ENCODE assay signal across 16 mouse cellular contexts in the genomic region with DNA sequence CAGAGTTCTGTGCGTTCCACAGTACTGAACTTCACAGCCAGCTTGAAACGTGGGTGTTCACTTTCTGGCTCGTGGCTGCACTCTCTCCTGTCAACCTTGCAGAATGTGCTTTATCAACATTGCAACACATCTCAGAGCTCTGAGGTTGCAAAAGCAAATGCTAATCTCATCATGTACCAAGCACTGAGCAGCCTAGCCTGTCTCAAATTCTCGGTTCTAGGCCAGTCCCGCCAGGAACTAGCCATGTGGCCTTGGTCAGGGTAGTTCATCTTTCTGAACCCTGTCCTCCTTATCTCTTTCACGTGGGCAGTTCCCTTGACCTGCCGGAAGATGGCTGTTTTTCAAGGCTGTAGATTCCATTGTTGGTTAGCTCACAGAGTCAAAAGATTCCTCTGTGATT.
A peak's percentile ranks its signal among the peaks of the same experiment; 100 is the strongest.
DNase-seq lines count a peak whose midpoint lies in the region; ATAC-seq and TF ChIP-seq lines count a peak whose summit lies in the region.
"Had no signal": no experiment of that assay in that cellular context is flagged by ENCODE, and none has a peak within 500 bp of the region (broad histone marks: within the 10 kb centered on the region; RNA-seq: fewer than 3 reads in every experiment).

No protein-coding gene starts in this region.

- no peak overlapping the region for H3K27ac ChIP-seq in intestine, embryonic 15.5 days
- H3K27ac ChIP-seq in intestine, postnatal 0 days (ENCODE audit: low read depth, low read length): no peak overlapping the region
- H3K27ac ChIP-seq in midbrain, embryonic 15.5 days: no peak overlapping the region
- H3K27ac ChIP-seq: embryonic facial prominence, embryonic 12.5 days; forebrain, embryonic 12.5 days; gastrocnemius, adult 2 months; neural tube, embryonic 13.5 days had no signal

- H3K27me3 ChIP-seq in intestine, embryonic 15.5 days (replicated peaks): no peaks in the 10 kb centered on the region
- H3K27me3 ChIP-seq in intestine, postnatal 0 days (replicated peaks; ENCODE audit: control insufficient read depth, insufficient read depth, low read length): no peaks in the 10 kb centered on the region
- no peaks in the 10 kb centered on the region for H3K27me3 ChIP-seq in midbrain, embryonic 15.5 days (replicated peaks)
- H3K27me3 ChIP-seq: embryonic facial prominence, embryonic 12.5 days; forebrain, embryonic 12.5 days; neural tube, embryonic 13.5 days had no signal

- H3K4me3 ChIP-seq in intestine, embryonic 15.5 days (replicated peaks): no peak overlapping the region
- no peak overlapping the region for H3K4me3 ChIP-seq in intestine, postnatal 0 days (ENCODE audit: low read depth, low read length)
- no peak overlapping the region for H3K4me3 ChIP-seq in midbrain, embryonic 15.5 days
- H3K4me3 ChIP-seq: embryonic facial prominence, embryonic 12.5 days; forebrain, embryonic 12.5 days; gastrocnemius, adult 2 months; neural tube, embryonic 13.5 days had no signal

- H3K9ac ChIP-seq in intestine, embryonic 15.5 days: no peak overlapping the region
- H3K9ac ChIP-seq in intestine, postnatal 0 days (ENCODE audit: low read depth, low read length): no peak overlapping the region
- H3K9ac ChIP-seq in midbrain, embryonic 15.5 days: no peak overlapping the region
- H3K9ac ChIP-seq: embryonic facial prominence, embryonic 12.5 days; forebrain, embryonic 12.5 days; neural tube, embryonic 13.5 days had no signal

- peak; percentile 8 for DNase-seq in lung, postnatal 36 days
- DNase-seq in lung, postnatal 10 days: no peak
- DNase-seq in adrenal gland, postnatal 36 days: peak; percentile 80 to 85
- DNase-seq in heart, postnatal 14 days: peak; percentile 9 to 14
- no peak for DNase-seq in left cerebral cortex, adult 8-10 months (ENCODE audit: low spot score in 2 of 2)
- DNase-seq: cerebellum, postnatal 36 days; gastrocnemius, adult 2 months; kidney, adult 11 months; midbrain, embryonic 14.5 days; thymus, postnatal 36 days had no signal

- no peaks in the 10 kb centered on the region for H3K9me3 ChIP-seq in intestine, embryonic 15.5 days
- no peaks in the 10 kb centered on the region for H3K9me3 ChIP-seq in intestine, postnatal 0 days (ENCODE audit: control insufficient read depth)
- no peaks in the 10 kb centered on the region for H3K9me3 ChIP-seq in midbrain, embryonic 15.5 days
- H3K9me3 ChIP-seq: embryonic facial prominence, embryonic 12.5 days; forebrain, embryonic 12.5 days; neural tube, embryonic 13.5 days had no signal

- no peak overlapping the region for H3K4me2 ChIP-seq in intestine, embryonic 15.5 days (replicated peaks)
- H3K4me2 ChIP-seq in intestine, postnatal 0 days (replicated peaks; ENCODE audit: low read depth): no peak overlapping the region
- no peak overlapping the region for H3K4me2 ChIP-seq in midbrain, embryonic 15.5 days
- H3K4me2 ChIP-seq: embryonic facial prominence, embryonic 12.5 days; forebrain, embryonic 12.5 days; neural tube, embryonic 13.5 days had no signal

- peak; percentile 56; the same call in 1 of the 2 replicates for ATAC-seq in intestine, embryonic 15.5 days
- ATAC-seq in intestine, postnatal 0 days: no peak
- no peak for ATAC-seq in midbrain, embryonic 15.5 days (replicated peaks)

- no peaks in the 10 kb centered on the region for H3K36me3 ChIP-seq in intestine, embryonic 15.5 days
- no peaks in the 10 kb centered on the region for H3K36me3 ChIP-seq in intestine, postnatal 0 days (ENCODE audit: control insufficient read depth, insufficient read depth)
- no peaks in the 10 kb centered on the region for H3K36me3 ChIP-seq in midbrain, embryonic 15.5 days (replicated peaks)
- H3K36me3 ChIP-seq: embryonic facial prominence, embryonic 12.5 days; forebrain, embryonic 12.5 days; neural tube, embryonic 13.5 days had no signal

- TF ChIP-seq CTCF in intestine, postnatal 0 days (IDR thresholded peaks at IDR 0.05; ENCODE audit: low read depth): no peak

- no peaks in the 10 kb centered on the region for H3K4me1 ChIP-seq in intestine, embryonic 15.5 days (replicated peaks)
- H3K4me1 ChIP-seq in intestine, postnatal 0 days (replicated peaks; ENCODE audit: control insufficient read depth, insufficient read depth, low read length): no peaks in the 10 kb centered on the region
- no peaks in the 10 kb centered on the region for H3K4me1 ChIP-seq in midbrain, embryonic 15.5 days

- intact Hi-C loops in heart, postnatal 14 days (cut with DNase I): no loop called here

- 37% methylated on average over 7 of the region's 7 CpGs for WGBS in intestine, embryonic 15.5 days
- 40% methylated on average over 7 of the region's 7 CpGs for WGBS in intestine, postnatal 0 days
- 86% methylated on average over 7 of the region's 7 CpGs for WGBS in midbrain, embryonic 15.5 days

Comparison
In these comparisons a context has a peak if more than half of its experiments do, and no peak if none do; other contexts are left out.
1. DNase-seq: peak in lung, postnatal 36 days (single experiment), adrenal gland, postnatal 36 days (2 of 2) and heart, postnatal 14 days (2 of 2); none in lung, postnatal 10 days (single experiment) and left cerebral cortex, adult 8-10 months (0 of 2).